Mouse (Mus musculus): Measurements from ENCODE around the gene St3gal2.

DNA sequence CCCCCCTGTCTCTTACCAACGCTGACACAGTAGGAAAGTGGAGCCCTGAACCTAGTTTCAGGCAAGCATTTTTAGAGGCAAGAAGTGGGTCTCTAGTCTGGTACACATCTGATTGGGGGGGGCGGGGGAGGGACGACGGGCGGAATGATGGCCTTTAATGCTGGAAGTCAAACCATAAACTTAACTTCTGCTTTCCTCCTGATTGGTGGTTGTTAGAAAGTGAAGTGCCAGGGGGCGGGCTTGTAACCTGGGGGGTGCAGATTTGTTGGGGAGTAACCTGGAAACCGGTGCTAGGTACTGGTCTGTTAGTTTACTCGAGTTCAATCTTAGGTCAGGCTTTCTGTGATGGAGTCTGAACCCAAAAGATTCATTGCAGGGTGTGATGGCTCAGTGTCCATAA is 1.3 kb upstream of the St3gal2 start:
- TF ChIP-seq POLR2A (IDR thresholded peaks at IDR 0.05; ENCODE audit: borderline replicate concordance, extremely low read depth, low read depth, low read length), result no peak
- no peak for TF ChIP-seq CTCF (IDR thresholded peaks at IDR 0.05; ENCODE audit: insufficient read depth, low read length)
